Mouse (Mus musculus): ENCODE results near the gene Rbm42.

The Rbm42 gene

GRCm38 (mm10) chr7:30615049-30615760 lies 34.9 kb downstream of the Rbm42 start:
- DNase-seq (ENCODE audit: low read depth): no peak

- DNase-seq (ENCODE audit: low read depth): no peak
Measured at GRCm38 (mm10) chr7:30614454-30614853, 35.7 kb downstream of the Rbm42 start.

GRCm38 (mm10) chr7:30613529-30614112 lies 36.5 kb downstream of the Rbm42 start:
- no peak for DNase-seq (ENCODE audit: low read depth)

GRCm38 (mm10) chr7:30612654-30613402 lies 37.3 kb downstream of the Rbm42 start, which contains the start of gene Upk1a:
Gene Upk1a (minus strand): TSS chr7:30612847.
- no peak for DNase-seq (ENCODE audit: low read depth)

DNA sequence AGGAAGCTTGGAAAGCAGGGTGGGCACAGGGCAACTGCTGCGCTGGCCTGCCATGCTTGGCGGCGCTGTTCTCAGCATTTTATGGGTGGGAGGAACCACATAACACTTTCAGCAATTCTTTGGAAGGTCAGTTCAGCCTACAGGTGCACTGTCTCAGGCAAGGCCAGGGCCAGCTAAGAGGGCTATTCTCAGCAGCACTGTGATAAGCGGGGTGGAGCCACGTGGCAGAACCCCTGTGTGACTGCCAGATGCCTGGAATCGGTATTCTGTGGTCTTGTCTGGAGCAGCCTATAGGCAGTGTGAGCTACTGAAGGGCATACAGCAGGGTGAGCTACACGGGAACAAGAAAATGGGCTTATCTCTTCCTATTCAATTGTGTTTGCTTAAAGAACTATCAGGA lies 40.1 kb downstream of the Rbm42 start:
- no peak for DNase-seq (ENCODE audit: low read depth)

DNA sequence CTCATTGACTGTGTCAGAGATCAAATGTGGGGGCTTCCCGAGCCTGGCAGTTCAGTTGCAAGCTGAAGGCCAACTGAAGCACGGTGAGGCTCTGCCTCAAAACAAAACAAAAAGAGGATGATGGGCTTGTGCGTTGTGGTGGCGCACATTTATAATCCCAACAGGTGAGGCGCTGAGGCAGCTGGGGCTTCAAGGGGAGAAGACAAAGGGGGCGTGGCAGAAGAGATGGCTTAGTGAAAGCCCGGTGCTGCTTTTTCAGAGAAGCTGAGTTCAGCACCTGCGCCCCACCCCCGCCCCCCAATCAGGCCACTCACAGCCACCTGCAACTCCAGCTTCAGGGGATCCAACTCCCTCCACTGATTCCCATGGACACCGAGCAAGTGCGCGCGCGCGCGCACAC lies 41.6 kb downstream of the Rbm42 start:
- DNase-seq (ENCODE audit: low read depth): no peak

DNA sequence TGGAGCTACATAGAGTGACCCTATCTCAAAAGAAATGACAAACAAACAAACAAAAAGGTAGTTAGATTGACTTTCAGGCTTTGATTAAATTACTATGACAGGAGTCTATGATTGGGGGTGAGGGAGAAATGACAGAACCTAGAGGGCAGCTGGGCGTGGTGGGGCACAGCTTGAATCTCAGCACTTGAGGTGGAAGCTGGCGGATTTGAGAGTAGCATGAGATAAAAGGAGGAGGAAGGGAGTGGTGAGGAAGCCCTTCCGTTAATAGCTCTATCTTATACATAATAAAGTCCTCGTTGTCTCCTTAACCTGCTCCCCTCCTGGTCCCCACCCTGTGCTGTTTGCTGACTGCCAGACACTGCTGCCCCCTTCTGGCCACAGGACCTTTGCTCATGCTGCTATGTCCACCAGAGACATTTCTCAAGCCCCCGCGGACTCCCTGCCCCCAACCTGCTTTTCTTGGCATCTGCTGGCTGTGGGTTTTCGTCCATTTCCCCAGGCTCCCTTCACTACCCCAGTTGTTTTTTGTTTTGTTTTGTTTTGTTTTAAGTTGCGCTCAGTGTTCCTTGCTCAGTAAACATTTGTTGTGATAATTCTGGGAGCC lies 42.3 kb downstream of the Rbm42 start:
- DNase-seq (ENCODE audit: low read depth): no peak

DNA sequence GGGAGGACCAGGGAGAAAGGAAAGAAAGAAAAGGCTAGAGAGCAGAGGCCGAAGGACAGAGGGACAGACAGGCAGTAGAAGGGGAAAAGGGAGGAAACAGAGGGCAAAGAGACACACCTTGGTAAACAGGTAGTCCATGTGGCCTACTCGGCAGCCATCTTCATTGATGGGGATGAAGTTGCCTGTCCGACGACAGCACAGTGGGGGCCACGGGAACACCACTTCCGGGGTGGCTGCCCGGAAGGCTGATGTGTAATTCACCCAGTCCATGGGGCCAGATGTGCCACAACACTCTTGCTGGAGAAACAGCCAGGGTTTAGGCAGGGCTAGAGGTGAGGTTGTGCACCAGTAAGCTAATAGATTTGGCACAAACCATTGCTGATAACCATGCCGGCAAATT lies 45.2 kb downstream of the Rbm42 start:
- no peak for DNase-seq (ENCODE audit: low read depth)

- no peak for DNase-seq (ENCODE audit: low read depth)
Measured at GRCm38 (mm10) chr7:30604424-30604823, 45.7 kb downstream of the Rbm42 start.

DNA sequence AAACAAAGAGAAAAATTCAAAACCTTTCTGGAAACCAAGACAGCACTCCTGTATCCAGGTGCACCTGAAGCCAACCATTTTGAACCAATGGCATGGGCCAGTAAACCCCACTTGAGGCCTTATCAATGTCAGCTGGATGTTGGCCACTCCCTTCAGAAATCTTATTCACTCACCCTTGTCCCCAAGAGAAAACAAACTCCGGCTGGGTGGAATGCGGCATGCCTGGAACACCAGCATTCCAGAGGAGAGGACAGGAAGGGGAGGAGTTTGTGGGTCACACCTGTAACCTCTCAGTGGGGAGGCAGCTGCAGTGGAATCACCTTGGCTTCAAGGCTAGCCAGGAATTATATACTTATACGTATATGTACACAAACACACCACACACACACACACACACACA lies 47.5 kb downstream of the Rbm42 start:
- no peak for DNase-seq (ENCODE audit: low read depth)

DNA sequence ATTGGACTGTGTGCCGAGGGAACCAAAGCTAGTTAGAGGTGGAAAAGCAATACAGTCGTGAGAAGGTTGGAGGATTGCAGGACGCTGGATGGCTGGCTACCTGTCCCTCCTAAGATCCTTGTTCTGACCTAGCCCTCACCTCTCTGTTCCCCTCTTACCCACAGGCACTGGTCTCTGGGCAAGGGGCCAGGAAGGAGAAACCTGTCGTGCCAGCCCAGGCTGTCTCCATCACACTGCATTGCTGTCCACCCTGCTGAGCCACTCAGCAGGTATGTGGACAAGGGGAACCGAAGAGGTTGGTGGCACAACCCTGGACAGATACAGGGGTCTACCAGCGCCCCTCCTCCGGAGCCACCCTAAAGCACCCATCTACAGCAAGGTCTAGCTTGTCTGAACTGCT lies 49.5 kb downstream of the Rbm42 start:
- DNase-seq (ENCODE audit: low read depth): no peak

DNA sequence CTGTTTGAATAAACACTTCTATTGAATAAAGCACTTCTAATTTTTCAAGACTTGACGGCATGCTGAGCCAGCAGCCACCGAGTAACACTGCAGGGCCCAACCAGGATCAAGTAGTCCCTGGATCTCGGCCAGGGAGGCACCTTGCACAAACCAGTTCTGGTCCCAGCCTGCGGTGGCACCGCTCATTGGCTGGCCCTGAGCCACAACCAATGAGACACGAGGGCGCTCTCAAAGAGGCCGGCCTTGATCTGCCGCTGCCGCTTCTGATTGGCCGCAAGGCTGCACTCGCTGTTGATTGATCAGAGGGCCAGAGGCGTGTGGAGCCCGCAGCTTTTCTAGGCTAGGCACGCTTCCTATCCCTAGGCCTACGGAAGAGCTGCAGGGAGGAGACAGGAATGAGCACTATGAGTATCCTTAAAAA lies 50.2 kb downstream of the Rbm42 start:
- DNase-seq (ENCODE audit: low read depth): no peak

DNA sequence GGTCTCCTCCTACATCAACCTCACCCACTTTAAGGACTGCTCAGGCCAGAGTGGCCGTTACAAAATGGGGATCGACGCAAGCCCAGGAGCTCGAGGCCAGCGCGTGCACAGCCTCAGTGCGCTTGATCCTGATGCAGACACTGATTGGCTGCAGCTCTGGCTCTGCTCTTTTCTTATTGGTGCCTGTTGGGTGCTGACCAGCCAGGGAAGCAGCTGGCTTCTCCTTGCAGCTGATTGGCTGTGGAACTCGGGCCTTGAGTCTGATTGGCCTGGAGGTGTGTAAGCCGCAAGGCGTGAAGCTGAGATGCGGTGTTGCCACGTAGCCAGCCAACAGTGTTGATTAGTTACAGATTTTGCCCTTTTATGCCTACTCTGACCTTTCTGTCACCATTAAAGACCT lies 51.3 kb downstream of the Rbm42 start, which contains the start of gene Zbtb32:
TSS of gene Zbtb32 (minus strand) at position 124 of the 400 bp plus-strand sequence.
- DNase-seq (ENCODE audit: low read depth): no peak

- no peak for DNase-seq (ENCODE audit: low read depth)
Measured at GRCm38 (mm10) chr7:30596811-30597210, 53.3 kb downstream of the Rbm42 start.

GRCm38 (mm10) chr7:30596093-30596492 lies 54.0 kb downstream of the Rbm42 start:
- DNase-seq (ENCODE audit: low read depth): no peak

GRCm38 (mm10) chr7:30594510-30595024 lies 55.5 kb downstream of the Rbm42 start:
- DNase-seq (ENCODE audit: low read depth): no peak

GRCm38 (mm10) chr7:30593579-30594509 lies 56.3 kb downstream of the Rbm42 start:
- no peak for DNase-seq (ENCODE audit: low read depth)

GRCm38 (mm10) chr7:30592772-30593423 lies 57.2 kb downstream of the Rbm42 start:
- no peak for DNase-seq (ENCODE audit: low read depth)

GRCm38 (mm10) chr7:30591605-30591951 lies 58.5 kb downstream of the Rbm42 start:
- no peak for DNase-seq (ENCODE audit: low read depth)

All from fibroblast of lung, adult 2 months (primary cell).